Mouse (Mus musculus) stomach, postnatal 0 days (tissue): ENCODE measurements around the gene Tox2. TPM values are rescaled to one million over a fixed set of nuclear protein-coding genes. Genes with fewer than 3 reads are reported as not detected.
A peak's percentile ranks its signal among the peaks of the same experiment; 100 is the strongest.

Source experiments
- ATAC-seq: fragments of 200-750 bp; cut with Nextera tagmentation; 2 replicates; pipeline ENCODE4 v1.8.0; 2017; ENCODE audit not compliant: low FRiP score, low TSS enrichment
- DNase-seq: peaks from one replicate; pipeline ENCODE4 v3.0.0-alpha.2; 2016; ENCODE audit warnings: low spot score
- H3K27ac ChIP-seq: fragments of 300-500 bp; sonication (generic); replicated peaks from 2 replicates; pipeline ENCODE4 v1.5.1; 2014; ENCODE audit warnings: mild to moderate bottlenecking, control low read depth
- H3K27me3 ChIP-seq: fragments of 300-500 bp; sonication (generic); 2 replicates; pipeline ENCODE4 v1.6.1; 2014; ENCODE audit warnings: low read length; ENCODE audit not compliant: control insufficient read depth, insufficient read depth
- H3K36me3 ChIP-seq: fragments of 300-500 bp; sonication (generic); 2 replicates; pipeline ENCODE4 v1.6.1; 2014; ENCODE audit warnings: low read length, mixed read lengths; ENCODE audit not compliant: control insufficient read depth, insufficient read depth
- H3K4me1 ChIP-seq: fragments of 300-500 bp; sonication (generic); replicated peaks from 2 replicates; pipeline ENCODE4 v1.6.1; 2014; ENCODE audit warnings: antibody characterized with exemption; ENCODE audit not compliant: control insufficient read depth, insufficient read depth
- H3K4me2 ChIP-seq: fragments of 300-500 bp; sonication (generic); replicated peaks from 2 replicates; pipeline ENCODE4 v1.6.1; 2014; ENCODE audit warnings: low read depth, mild to moderate bottlenecking, control low read depth, moderate library complexity
- H3K4me3 ChIP-seq: fragments of 300-500 bp; sonication (generic); 2 replicates; pipeline ENCODE4 v1.5.1; 2014; ENCODE audit warnings: low read depth, low read length, control low read depth
- H3K9ac ChIP-seq: fragments of 300-500 bp; sonication (generic); 2 replicates; pipeline ENCODE4 v1.6.1; 2014; ENCODE audit warnings: mild to moderate bottlenecking, low read length, control low read depth, mixed read lengths
- H3K9me3 ChIP-seq: fragments of 300-500 bp; sonication (generic); 2 replicates; pipeline ENCODE4 v1.6.1; 2016; ENCODE audit warnings: low read length; ENCODE audit not compliant: control insufficient read depth
- CTCF ChIP-seq: IDR thresholded peaks from 2 replicates; pipeline ENCODE4 v1.5.1; 2016; ENCODE audit warnings: antibody characterized with exemption, low read depth, mild to moderate bottlenecking, moderate library complexity
- EP300 ChIP-seq: optimal IDR thresholded peaks from 2 replicates; pipeline ENCODE3; 2016; ENCODE audit warnings: antibody characterized with exemption
- WGBS: fragments of 180-500 bp; shearing (Covaris S2); extraction: QIAGEN DNeasy Blood & Tissue Kit; methylation state at CpG from one replicate; pipeline ENCODE4 v1.1.7; 2014; 5-methylcytosine and 5-hydroxymethylcytosine counted together
- polyA plus RNA-seq: library from polyadenylated mRNA; unstranded; fragments of >200 nt; fragmentation: Nextera tagmentation; extraction: Ambion mirVana; gene quantifications from 2 replicates; pipeline ENCODE4 v1.2.1, GENCODE M21; 2015

Tox2 gene
- 0.98 and 1.5 TPM in 2 replicates for polyA plus RNA-seq

- TF ChIP-seq CTCF (0 out of 2 replicates have a peak, but pooled peaks have one; percentile 24), EP300 (no peak)
- DNase-seq (peak; percentile 85), ATAC-seq (peak; percentile 93)
- Histone ChIP-seq H3K4me2 (peak within 1 kb of the TSS; percentile 84), H3K36me3 (no peaks in the 10 kb centered on the region), H3K9ac (peak within 1 kb of the TSS; percentile 31; the same call in 1 of the 2 replicates), H3K4me3 (peak within 1 kb of the TSS; percentile 42), H3K9me3 (no peaks in the 10 kb centered on the region), H3K4me1 (peaks cover 7% of the 10 kb centered on the region; the same call in 1 of the 2 replicates), H3K27me3 (peaks cover 10% of the 10 kb centered on the region; the same call in 1 of the 2 replicates), H3K27ac (no peak within 1 kb of the TSS)
- under 1% methylated on average over 63 of the region's 79 CpGs for WGBS
These were observed at the start of gene Tox2 for GRCm38 (mm10) chr2:163202884-163203634. Tox2 (plus strand) TSS chr2:163203125.

GRCm38 (mm10) chr2:163154673-163155072 is 48.3 kb upstream of the Tox2 start:
- WGBS = 88% methylated on average over 8 of the region's 8 CpGs
- no peak for ATAC-seq
- no peak for TF ChIP-seq EP300
- TF ChIP-seq CTCF = no peak

GRCm38 (mm10) chr2:163158979-163159378 is 43.9 kb upstream of the Tox2 start:
- no peaks in the 10 kb centered on the region for H3K36me3 ChIP-seq
- TF ChIP-seq EP300 (no peak), CTCF (no peak)
- H3K9me3 ChIP-seq = no peaks in the 10 kb centered on the region
- no peaks in the 10 kb centered on the region for H3K27me3 ChIP-seq
- H3K4me2 ChIP-seq = no peak overlapping the region
- WGBS = 87% methylated on average over 9 of the region's 9 CpGs
- no peak overlapping the region for H3K27ac ChIP-seq
- H3K4me3 ChIP-seq = no peak overlapping the region
- DNase-seq (no peak), ATAC-seq (no peak)
- H3K9ac ChIP-seq = no peak overlapping the region
- no peaks in the 10 kb centered on the region for H3K4me1 ChIP-seq

More at GRCm38 (mm10) chr2:163154673-163155072, 48.3 kb upstream of the Tox2 start:
- Histone ChIP-seq H3K9me3 (no peaks in the 10 kb centered on the region), H3K4me3 (no peak overlapping the region), H3K27me3 (no peaks in the 10 kb centered on the region), H3K4me1 (no peaks in the 10 kb centered on the region), H3K9ac (no peak overlapping the region), H3K36me3 (no peaks in the 10 kb centered on the region), H3K27ac (no peak overlapping the region), H3K4me2 (no peak overlapping the region)
- no peak for DNase-seq

- Histone ChIP-seq H3K36me3 (no peaks in the 10 kb centered on the region), H3K4me1 (no peaks in the 10 kb centered on the region), H3K9ac (no peak overlapping the region), H3K9me3 (no peaks in the 10 kb centered on the region), H3K27ac (no peak overlapping the region), H3K27me3 (no peaks in the 10 kb centered on the region), H3K4me2 (no peak overlapping the region), H3K4me3 (no peak overlapping the region)
- no peak for ATAC-seq
- WGBS = 67% methylated on average over 10 of the region's 10 CpGs
- no peak for DNase-seq
- TF ChIP-seq EP300 (no peak), CTCF (no peak)
These were observed 38.4 kb upstream of the Tox2 start for GRCm38 (mm10) chr2:163164461-163164990.

- Histone ChIP-seq H3K4me1 (no peaks in the 10 kb centered on the region), H3K27me3 (no peaks in the 10 kb centered on the region), H3K4me3 (no peak overlapping the region), H3K9ac (no peak overlapping the region), H3K36me3 (no peaks in the 10 kb centered on the region), H3K27ac (no peak overlapping the region), H3K4me2 (no peak overlapping the region), H3K9me3 (no peaks in the 10 kb centered on the region)
- TF ChIP-seq EP300 (no peak), CTCF (no peak)
- 49% methylated on average over 13 of the region's 13 CpGs for WGBS
- ATAC-seq (no peak), DNase-seq (no peak)
These were observed 36.7 kb upstream of the Tox2 start for GRCm38 (mm10) chr2:163166067-163166805.
